Mouse (Mus musculus): Measurements from ENCODE around the gene Tmbim1.

GRCm38 (mm10) chr1:74277883-74278537 is 27.4 kb downstream of the Tmbim1 start:
- TF ChIP-seq CTCF (IDR thresholded peaks at IDR 0.05) (no peak), EP300 (IDR thresholded peaks at IDR 0.05) (no peak)
